Mouse (Mus musculus) hindbrain, postnatal 0 days (tissue): ENCODE measurements at regions not wholly inside any gene's neighbourhood (a gene's known extent, or its start where the extent isn't known, plus 50 kb on each side); places are given as distances from the start of the nearest gene placed in this dataset.

Experiments used
- ATAC-seq: fragments of 200-750 bp; cut with Nextera tagmentation; 2 replicates; pipeline ENCODE4 v1.8.0; 2017; ENCODE audit warnings: mild to moderate bottlenecking, moderate TSS enrichment, moderate library complexity
- DNase-seq: peaks from one replicate; pipeline ENCODE4 v3.0.0-alpha.2; 2015; ENCODE audit warnings: low spot score
- H3K27ac ChIP-seq: fragments of 300-500 bp; sonication (generic); 2 replicates; pipeline ENCODE4 v1.5.1; 2014; ENCODE audit warnings: mild to moderate bottlenecking
- H3K27me3 ChIP-seq: fragments of 300-500 bp; sonication (generic); 2 replicates; pipeline ENCODE4 v1.6.1; 2014; ENCODE audit warnings: low read length, mixed read lengths; ENCODE audit not compliant: insufficient read depth
- H3K36me3 ChIP-seq: fragments of 300-500 bp; sonication (generic); 2 replicates; pipeline ENCODE4 v1.6.1; 2014; ENCODE audit warnings: low read length, mixed read lengths; ENCODE audit not compliant: insufficient read depth
- H3K4me1 ChIP-seq: fragments of 300-500 bp; sonication (generic); 2 replicates; pipeline ENCODE4 v1.6.1; 2014; ENCODE audit warnings: antibody characterized with exemption, low read length, mixed read lengths; ENCODE audit not compliant: insufficient read depth
- H3K4me2 ChIP-seq: fragments of 300-500 bp; sonication (generic); 2 replicates; pipeline ENCODE4 v1.6.1; 2014; ENCODE audit warnings: low read depth, mild to moderate bottlenecking, low read length, moderate library complexity, mixed read lengths
- H3K4me3 ChIP-seq: fragments of 300-500 bp; sonication (generic); 2 replicates; pipeline ENCODE4 v1.5.1; 2014; ENCODE audit warnings: low read length
- H3K9ac ChIP-seq: fragments of 300-500 bp; sonication (generic); replicated peaks from 2 replicates; pipeline ENCODE4 v1.6.1; 2014; ENCODE audit warnings: mild to moderate bottlenecking, low read length, moderate library complexity, mixed read lengths
- H3K9me3 ChIP-seq: fragments of 300-500 bp; sonication (generic); 2 replicates; pipeline ENCODE4 v1.6.1; 2016; ENCODE audit warnings: low read length, mixed read lengths
- CTCF ChIP-seq: IDR thresholded peaks from 2 replicates; pipeline ENCODE4 v1.5.1; 2016; ENCODE audit warnings: antibody characterized with exemption, control low read depth, low read depth
- WGBS: fragments of 180-500 bp; shearing (Covaris S2); extraction: QIAGEN DNeasy Blood & Tissue Kit; methylation state at CpG from one replicate; pipeline ENCODE4 v1.1.7; 2014; 5-methylcytosine and 5-hydroxymethylcytosine counted together

GRCm38 (mm10) chr3:149601276-149601675 is 610.9 kb upstream of the Adgrl2 start:
- DNase-seq (no peak), ATAC-seq (no peak)
- no peak for TF ChIP-seq CTCF
- H3K4me1 ChIP-seq = no peaks in the 10 kb centered on the region
- H3K36me3 ChIP-seq = no peaks in the 10 kb centered on the region
- no peak overlapping the region for H3K4me3 ChIP-seq
- no peaks in the 10 kb centered on the region for H3K27me3 ChIP-seq
- no peak overlapping the region for H3K9ac ChIP-seq
- H3K4me2 ChIP-seq = no peak overlapping the region
- H3K9me3 ChIP-seq = no peaks in the 10 kb centered on the region
- 65% methylated on average over 5 of the region's 5 CpGs for WGBS
- no peak overlapping the region for H3K27ac ChIP-seq

GRCm38 (mm10) chr3:149594470-149594869 is 604.1 kb upstream of the Adgrl2 start:
- Histone ChIP-seq H3K4me2 (no peak overlapping the region), H3K36me3 (no peaks in the 10 kb centered on the region), H3K27me3 (no peaks in the 10 kb centered on the region), H3K9me3 (no peaks in the 10 kb centered on the region), H3K27ac (no peak overlapping the region), H3K4me3 (no peak overlapping the region), H3K4me1 (no peaks in the 10 kb centered on the region), H3K9ac (no peak overlapping the region)
- 72% methylated on average over 4 of the region's 4 CpGs for WGBS
- ATAC-seq = no peak
- TF ChIP-seq CTCF = no peak
- DNase-seq = no peak

- Histone ChIP-seq H3K27me3 (no peaks in the 10 kb centered on the region), H3K36me3 (no peaks in the 10 kb centered on the region), H3K9me3 (no peaks in the 10 kb centered on the region), H3K4me2 (no peak overlapping the region), H3K4me1 (no peaks in the 10 kb centered on the region), H3K9ac (no peak overlapping the region), H3K27ac (no peak overlapping the region), H3K4me3 (no peak overlapping the region)
- 49% methylated on average over 2 of the region's 2 CpGs for WGBS
- DNase-seq (no peak), ATAC-seq (no peak)
- TF ChIP-seq CTCF = no peak
Observed at GRCm38 (mm10) chr3:149585769-149586168, 595.4 kb upstream of the Adgrl2 start.

- Histone ChIP-seq H3K9me3 (no peaks in the 10 kb centered on the region), H3K27ac (no peak overlapping the region), H3K9ac (no peak overlapping the region), H3K27me3 (no peaks in the 10 kb centered on the region), H3K36me3 (no peaks in the 10 kb centered on the region), H3K4me1 (no peaks in the 10 kb centered on the region), H3K4me3 (no peak overlapping the region), H3K4me2 (no peak overlapping the region)
- ATAC-seq (no peak), DNase-seq (no peak)
- no peak for TF ChIP-seq CTCF
- 37% methylated on average over 3 of the region's 3 CpGs for WGBS
Observed at GRCm38 (mm10) chr3:149581141-149581540, 590.8 kb upstream of the Adgrl2 start.

- WGBS = 70% methylated on average over 3 of the region's 3 CpGs
- H3K27ac ChIP-seq = no peak overlapping the region
- no peak overlapping the region for H3K9ac ChIP-seq
- H3K4me3 ChIP-seq = no peak overlapping the region
- no peaks in the 10 kb centered on the region for H3K36me3 ChIP-seq
- no peak for ATAC-seq
- no peak for TF ChIP-seq CTCF
- H3K4me2 ChIP-seq = no peak overlapping the region
- no peaks in the 10 kb centered on the region for H3K27me3 ChIP-seq
- DNase-seq = no peak
- no peaks in the 10 kb centered on the region for H3K4me1 ChIP-seq
- H3K9me3 ChIP-seq = no peaks in the 10 kb centered on the region
Observed at GRCm38 (mm10) chr3:149575678-149576077, 585.3 kb upstream of the Adgrl2 start.

- no peak overlapping the region for H3K27ac ChIP-seq
- no peaks in the 10 kb centered on the region for H3K9me3 ChIP-seq
- H3K27me3 ChIP-seq = no peaks in the 10 kb centered on the region
- TF ChIP-seq CTCF = no peak
- WGBS = 91% methylated on average over 6 of the region's 6 CpGs
- H3K4me1 ChIP-seq = no peaks in the 10 kb centered on the region
- no peak overlapping the region for H3K4me3 ChIP-seq
- no peak for ATAC-seq
- no peak for DNase-seq
- H3K4me2 ChIP-seq = no peak overlapping the region
- H3K9ac ChIP-seq = no peak overlapping the region
- no peaks in the 10 kb centered on the region for H3K36me3 ChIP-seq
Observed at GRCm38 (mm10) chr3:149566853-149567252, 576.5 kb upstream of the Adgrl2 start.

- peak; percentile 87 for ATAC-seq
- WGBS = 59% methylated on average over 9 of the region's 9 CpGs
- DNase-seq = peak; percentile 83
Observed at GRCm38 (mm10) chr3:149550231-149550951, 560.0 kb upstream of the Adgrl2 start.

More at GRCm38 (mm10) chr3:149550231-149550951, 560.0 kb upstream of the Adgrl2 start:
- H3K9ac ChIP-seq = no peak overlapping the region
- H3K4me3 ChIP-seq = no peak overlapping the region
- TF ChIP-seq CTCF = no peak
- H3K4me1 ChIP-seq = no peaks in the 10 kb centered on the region
- H3K9me3 ChIP-seq = no peaks in the 10 kb centered on the region
- H3K27me3 ChIP-seq = no peaks in the 10 kb centered on the region
- no peak overlapping the region for H3K4me2 ChIP-seq
- no peaks in the 10 kb centered on the region for H3K36me3 ChIP-seq
- no peak overlapping the region for H3K27ac ChIP-seq
